Mouse (Mus musculus): ENCODE data around the gene Gm6525. TPM values are rescaled to one million over a fixed set of nuclear protein-coding genes. Genes with fewer than 3 reads are reported as not detected.
A peak's percentile ranks its signal among the peaks of the same experiment; 100 is the strongest.

The Gm6525 gene
- total and polyA plus RNA-seq, 2 experiments = not detected

DNA sequence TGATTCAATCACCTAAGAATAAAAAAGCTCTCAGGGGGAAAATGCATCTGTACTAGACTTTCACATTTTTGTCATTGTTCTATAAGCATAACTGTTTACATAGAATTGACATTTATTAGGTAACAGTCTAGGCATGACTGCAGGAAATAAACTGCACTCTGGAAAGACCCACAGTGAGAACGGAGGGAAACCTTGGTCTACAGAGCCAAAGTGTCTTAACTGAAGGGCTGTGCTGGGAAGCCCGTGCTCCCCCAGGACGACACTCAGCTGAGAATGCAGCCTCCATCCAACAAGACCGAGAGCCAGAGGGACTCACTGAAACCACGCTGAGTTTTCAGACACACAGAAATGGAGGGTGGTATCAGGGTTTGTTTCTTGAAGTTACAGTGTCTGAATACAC lies 43.1 kb upstream of the Gm6525 start:
- Histone ChIP-seq H3K27me3 (ENCODE audit: control insufficient read depth, insufficient read depth, low read length) (no peaks in the 10 kb centered on the region), H3K9ac (ENCODE audit: low read depth, low read length) (no peak overlapping the region), H3K4me3 (ENCODE audit: insufficient read depth, low read depth, low read length) (no peak overlapping the region), H3K79me2 (ENCODE audit: control insufficient read depth, insufficient read depth, low read length) (no peaks in the 10 kb centered on the region), H3K4me1 (ENCODE audit: control insufficient read depth, insufficient read depth, low read length) (peaks cover 2% of the 10 kb centered on the region; the same call in 1 of the 2 replicates), H3K36me3 (ENCODE audit: control insufficient read depth, insufficient read depth, low read length) (no peaks in the 10 kb centered on the region; the same call in 1 of the 2 replicates), H3K27ac (replicated peaks; ENCODE audit: insufficient read depth, low read depth, low read length) (no peak overlapping the region)
- WGBS = 90% methylated on average over 5 of the region's 5 CpGs
- DNase-seq (ENCODE audit: extremely low read depth, low read depth, low spot score) = no peak
- TF ChIP-seq CTCF (IDR thresholded peaks at IDR 0.05; ENCODE audit: low read depth, low read length) = no peak
- TF ChIP-seq POLR2A (IDR thresholded peaks at IDR 0.05; ENCODE audit: extremely low read depth, insufficient read depth, low read length) = no peak

DNA sequence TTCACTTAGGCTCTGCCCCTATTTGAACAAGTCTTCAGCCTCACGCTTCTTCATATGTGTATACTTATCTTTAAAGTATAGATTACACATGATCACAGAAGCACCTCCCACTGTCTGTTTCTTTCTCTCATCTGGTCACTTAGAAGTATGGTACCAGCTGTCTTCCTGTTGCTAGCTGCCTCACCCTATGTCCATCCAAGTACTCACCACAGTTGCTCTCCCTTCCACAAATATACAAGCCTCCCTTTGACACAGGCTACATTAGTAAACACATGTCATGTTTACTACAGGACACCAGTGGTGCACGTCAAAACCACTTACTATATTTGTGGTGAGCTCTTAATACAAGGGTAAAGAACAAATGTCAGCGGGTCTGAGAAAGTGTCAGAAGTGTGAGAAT lies 42.5 kb upstream of the Gm6525 start:
- WGBS = 95% methylated on average over 3 of the region's 3 CpGs
- Histone ChIP-seq H3K79me2 (ENCODE audit: control insufficient read depth, insufficient read depth, low read length) (no peaks in the 10 kb centered on the region), H3K4me1 (ENCODE audit: control insufficient read depth, insufficient read depth, low read length) (peaks cover 2% of the 10 kb centered on the region; the same call in 1 of the 2 replicates), H3K27me3 (ENCODE audit: control insufficient read depth, insufficient read depth, low read length) (no peaks in the 10 kb centered on the region), H3K36me3 (ENCODE audit: control insufficient read depth, insufficient read depth, low read length) (no peaks in the 10 kb centered on the region; the same call in 1 of the 2 replicates), H3K9ac (ENCODE audit: low read depth, low read length) (no peak overlapping the region), H3K4me3 (ENCODE audit: insufficient read depth, low read depth, low read length) (no peak overlapping the region), H3K27ac (replicated peaks; ENCODE audit: insufficient read depth, low read depth, low read length) (no peak overlapping the region)
- TF ChIP-seq CTCF (IDR thresholded peaks at IDR 0.05; ENCODE audit: low read depth, low read length) = no peak
- TF ChIP-seq POLR2A (IDR thresholded peaks at IDR 0.05; ENCODE audit: extremely low read depth, insufficient read depth, low read length) = no peak
- no peak for DNase-seq (ENCODE audit: extremely low read depth, low read depth, low spot score)

DNA sequence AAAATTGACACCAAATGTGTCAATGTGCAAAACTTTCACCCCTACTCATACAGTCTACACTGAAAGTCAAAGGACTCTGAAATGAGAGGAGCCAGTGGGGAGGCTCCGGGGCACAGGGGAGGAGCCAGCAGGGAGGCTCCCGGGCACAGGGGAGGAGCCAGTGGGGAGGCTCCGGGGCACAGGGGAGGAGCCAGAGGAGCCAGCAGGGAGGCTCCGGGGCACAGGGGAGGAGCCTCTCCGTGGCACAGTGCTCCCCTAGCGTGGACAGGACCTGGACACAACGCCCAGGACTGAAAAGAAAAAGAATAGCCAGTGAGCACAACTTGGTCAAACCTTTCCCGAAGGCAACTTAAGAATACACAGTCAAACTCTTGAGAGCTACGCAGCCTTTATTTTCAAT lies 38.5 kb upstream of the Gm6525 start:
- H3K4me3 ChIP-seq (ENCODE audit: insufficient read depth, low read depth, low read length) = peak overlapping the region; percentile 48
- H3K27ac ChIP-seq (replicated peaks; ENCODE audit: insufficient read depth, low read depth, low read length) = peak overlapping the region; percentile 90
- 19% methylated on average over 9 of the region's 9 CpGs for WGBS
- TF ChIP-seq POLR2A (IDR thresholded peaks at IDR 0.05; ENCODE audit: extremely low read depth, insufficient read depth, low read length) (no peak), CTCF (IDR thresholded peaks at IDR 0.05; ENCODE audit: low read depth, low read length) (no peak)
- H3K79me2 ChIP-seq (ENCODE audit: control insufficient read depth, insufficient read depth, low read length) = no peaks in the 10 kb centered on the region
- no peaks in the 10 kb centered on the region for H3K4me1 ChIP-seq (ENCODE audit: control insufficient read depth, insufficient read depth, low read length)
- no peaks in the 10 kb centered on the region for H3K27me3 ChIP-seq (ENCODE audit: control insufficient read depth, insufficient read depth, low read length)
- H3K9ac ChIP-seq (ENCODE audit: low read depth, low read length) = peak overlapping the region; percentile 71
- no peaks in the 10 kb centered on the region; the same call in 1 of the 2 replicates for H3K36me3 ChIP-seq (ENCODE audit: control insufficient read depth, insufficient read depth, low read length)
- peak; percentile 80 for DNase-seq (ENCODE audit: extremely low read depth, low read depth, low spot score)

DNA sequence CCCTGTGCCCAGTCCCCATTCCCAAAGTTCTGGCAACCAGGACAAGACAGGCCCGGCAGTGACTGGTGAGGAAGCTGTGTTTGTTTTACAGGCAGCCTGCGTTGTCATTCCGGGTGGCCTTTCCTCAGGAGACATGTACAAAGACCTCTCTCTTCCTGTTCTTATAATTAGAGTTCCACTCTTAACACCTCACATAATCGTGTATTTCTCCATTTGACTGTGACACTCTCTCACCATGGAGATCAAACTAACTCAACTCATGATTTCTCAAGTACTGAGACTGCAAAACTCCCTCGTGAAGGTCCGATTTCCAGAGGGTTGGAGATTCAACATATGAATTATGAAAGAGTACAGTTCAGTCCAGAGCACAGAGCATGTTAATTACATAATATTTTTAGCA lies 38.0 kb upstream of the Gm6525 start:
- peak overlapping the region; percentile 90 for H3K27ac ChIP-seq (replicated peaks; ENCODE audit: insufficient read depth, low read depth, low read length)
- H3K4me1 ChIP-seq (ENCODE audit: control insufficient read depth, insufficient read depth, low read length) = no peaks in the 10 kb centered on the region
- H3K79me2 ChIP-seq (ENCODE audit: control insufficient read depth, insufficient read depth, low read length) = no peaks in the 10 kb centered on the region
- no peak for DNase-seq (ENCODE audit: extremely low read depth, low read depth, low spot score)
- H3K27me3 ChIP-seq (ENCODE audit: control insufficient read depth, insufficient read depth, low read length) = no peaks in the 10 kb centered on the region
- 22% methylated on average over 6 of the region's 6 CpGs for WGBS
- peak overlapping the region; percentile 71 for H3K9ac ChIP-seq (ENCODE audit: low read depth, low read length)
- H3K4me3 ChIP-seq (ENCODE audit: insufficient read depth, low read depth, low read length) = peak overlapping the region; percentile 48
- TF ChIP-seq POLR2A (IDR thresholded peaks at IDR 0.05; ENCODE audit: extremely low read depth, insufficient read depth, low read length) (no peak), CTCF (IDR thresholded peaks at IDR 0.05; ENCODE audit: low read depth, low read length) (no peak)
- no peaks in the 10 kb centered on the region; the same call in 1 of the 2 replicates for H3K36me3 ChIP-seq (ENCODE audit: control insufficient read depth, insufficient read depth, low read length)

DNA sequence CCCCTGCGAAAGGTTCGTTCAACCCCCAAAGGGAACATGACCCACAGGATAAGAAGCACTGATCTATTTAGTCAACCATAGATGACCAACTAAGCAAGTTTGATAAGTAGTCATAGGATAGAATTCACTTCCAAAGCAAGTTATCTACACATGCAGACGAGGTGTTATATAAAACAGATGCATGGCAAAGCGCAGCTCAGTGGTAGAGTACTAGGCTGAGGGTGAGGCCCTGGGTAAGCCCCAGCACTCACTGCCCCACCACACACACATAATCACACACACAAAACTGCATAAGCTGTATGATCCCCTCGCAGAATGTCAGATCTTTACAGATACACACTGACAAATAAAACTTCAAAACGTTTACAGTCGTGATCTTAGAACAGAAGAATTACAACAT lies 37.4 kb upstream of the Gm6525 start:
- Histone ChIP-seq H3K9ac (ENCODE audit: low read depth, low read length) (no peak overlapping the region), H3K27ac (replicated peaks; ENCODE audit: insufficient read depth, low read depth, low read length) (0 out of 2 replicates have a peak overlapping the region, but pooled peaks have one; percentile 2)

DNA sequence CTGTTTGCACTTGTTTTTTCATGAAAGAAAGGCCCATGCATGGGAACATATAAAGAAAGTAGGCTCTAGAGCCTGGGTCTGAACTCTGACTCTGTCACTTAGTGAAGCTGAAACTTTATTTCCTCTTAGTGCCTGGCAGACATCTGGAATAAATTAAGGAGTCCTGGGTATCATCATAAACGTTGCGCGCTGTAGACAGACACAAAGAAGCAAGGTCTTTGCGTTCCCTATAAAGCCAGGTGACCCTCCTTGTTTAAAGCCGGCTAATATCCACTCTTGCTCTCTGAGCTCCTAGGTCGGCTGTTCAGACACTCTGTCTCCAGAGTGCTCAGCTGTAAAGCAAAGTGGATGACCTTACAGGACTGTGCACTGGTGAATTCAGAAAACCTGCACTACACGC lies 33.0 kb upstream of the Gm6525 start:
- Histone ChIP-seq H3K36me3 (ENCODE audit: control insufficient read depth, insufficient read depth, low read length) (no peaks in the 10 kb centered on the region), H3K27me3 (ENCODE audit: control insufficient read depth, insufficient read depth, low read length) (no peaks in the 10 kb centered on the region), H3K79me2 (ENCODE audit: control insufficient read depth, insufficient read depth, low read length) (no peaks in the 10 kb centered on the region), H3K27ac (replicated peaks; ENCODE audit: insufficient read depth, low read depth, low read length) (no peak overlapping the region), H3K4me3 (ENCODE audit: insufficient read depth, low read depth, low read length) (no peak overlapping the region), H3K9ac (ENCODE audit: low read depth, low read length) (no peak overlapping the region), H3K4me1 (ENCODE audit: control insufficient read depth, insufficient read depth, low read length) (no peaks in the 10 kb centered on the region)
- TF ChIP-seq CTCF (IDR thresholded peaks at IDR 0.05; ENCODE audit: low read depth, low read length) (no peak), POLR2A (IDR thresholded peaks at IDR 0.05; ENCODE audit: extremely low read depth, insufficient read depth, low read length) (no peak)
- 84% methylated on average over 7 of the region's 7 CpGs for WGBS
- no peak for DNase-seq (ENCODE audit: extremely low read depth, low read depth, low spot score)

More for the DNA sequence above, 37.4 kb upstream of the Gm6525 start:
- H3K4me3 ChIP-seq (ENCODE audit: insufficient read depth, low read depth, low read length) = no peak overlapping the region
- no peak for DNase-seq (ENCODE audit: extremely low read depth, low read depth, low spot score)
- H3K36me3 ChIP-seq (ENCODE audit: control insufficient read depth, insufficient read depth, low read length) = no peaks in the 10 kb centered on the region; the same call in 1 of the 2 replicates
- no peaks in the 10 kb centered on the region for H3K4me1 ChIP-seq (ENCODE audit: control insufficient read depth, insufficient read depth, low read length)
- WGBS = 88% methylated on average over 7 of the region's 7 CpGs
- TF ChIP-seq CTCF (IDR thresholded peaks at IDR 0.05; ENCODE audit: low read depth, low read length) (no peak), POLR2A (IDR thresholded peaks at IDR 0.05; ENCODE audit: extremely low read depth, insufficient read depth, low read length) (no peak)
- H3K79me2 ChIP-seq (ENCODE audit: control insufficient read depth, insufficient read depth, low read length) = no peaks in the 10 kb centered on the region
- H3K27me3 ChIP-seq (ENCODE audit: control insufficient read depth, insufficient read depth, low read length) = no peaks in the 10 kb centered on the region
